Mouse (Mus musculus): ENCODE measurements around the gene Tunar. TPM values are rescaled to one million over a fixed set of nuclear protein-coding genes. Genes with fewer than 3 reads are reported as not detected.

Tunar gene
- not detected for polyA plus RNA-seq (2015; fragmentation: Illumina TruSeq; extraction: RNeasy Lipid Tissue Mini Kit (QIAGEN cat#74804); ENCODE audit: insufficient read depth, low read depth, low replicate concordance)

DNA sequence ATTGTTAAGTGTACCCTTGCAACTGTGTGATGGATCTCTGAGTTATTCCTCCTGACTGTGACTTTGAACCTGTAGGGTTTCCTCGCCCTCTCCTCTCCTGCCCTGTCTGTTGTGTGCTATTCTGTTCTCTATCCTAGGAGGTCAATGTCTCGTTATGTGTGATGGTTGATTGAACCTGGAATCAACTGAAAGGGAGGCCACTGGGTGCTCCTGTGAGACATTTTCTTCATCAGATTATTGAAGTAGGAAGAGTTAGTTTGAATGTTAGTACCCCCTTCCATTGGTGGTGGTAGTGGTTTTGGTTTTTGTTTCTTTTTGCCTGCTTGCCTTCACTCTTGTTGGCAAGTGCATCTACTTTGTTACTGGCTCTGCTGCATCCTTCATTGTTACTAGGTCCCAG is at the start of gene Tunar:
Gene Tunar, plus strand, starts transcription at position 301 of the 400 bp plus-strand sequence.

Other genes with a start within 250 kb of the Tunar start
- gene Tcl1b2, start 187.9 kb upstream of the Tunar start, polyA plus RNA-seq (2015; fragmentation: Illumina TruSeq; extraction: RNeasy Lipid Tissue Mini Kit (QIAGEN cat#74804); ENCODE audit: insufficient read depth, low read depth, low replicate concordance) = not detected
- gene Tcl1b1, start 174.2 kb upstream of the Tunar start, polyA plus RNA-seq (2015; fragmentation: Illumina TruSeq; extraction: RNeasy Lipid Tissue Mini Kit (QIAGEN cat#74804); ENCODE audit: insufficient read depth, low read depth, low replicate concordance) = not detected
- not detected for gene Tcl1b5, start 157.5 kb upstream of the Tunar start, polyA plus RNA-seq (2015; fragmentation: Illumina TruSeq; extraction: RNeasy Lipid Tissue Mini Kit (QIAGEN cat#74804); ENCODE audit: insufficient read depth, low read depth, low replicate concordance)
- gene Tcl1b3, start 142.8 kb upstream of the Tunar start, polyA plus RNA-seq (2015; fragmentation: Illumina TruSeq; extraction: RNeasy Lipid Tissue Mini Kit (QIAGEN cat#74804); ENCODE audit: insufficient read depth, low read depth, low replicate concordance) = not detected
- not detected for gene Tcl1b4, start 131.9 kb upstream of the Tunar start, polyA plus RNA-seq (2015; fragmentation: Illumina TruSeq; extraction: RNeasy Lipid Tissue Mini Kit (QIAGEN cat#74804); ENCODE audit: insufficient read depth, low read depth, low replicate concordance)
- gene Tcl1, start 111.1 kb upstream of the Tunar start, polyA plus RNA-seq (2015; fragmentation: Illumina TruSeq; extraction: RNeasy Lipid Tissue Mini Kit (QIAGEN cat#74804); ENCODE audit: insufficient read depth, low read depth, low replicate concordance) = not detected
- 0.35 TPM for gene D430019H16Rik, start 120.0 kb downstream of the Tunar start, polyA plus RNA-seq (2015; fragmentation: Illumina TruSeq; extraction: RNeasy Lipid Tissue Mini Kit (QIAGEN cat#74804); ENCODE audit: insufficient read depth, low read depth, low replicate concordance)
- gene Bdkrb2, start 229.4 kb downstream of the Tunar start, polyA plus RNA-seq (2015; fragmentation: Illumina TruSeq; extraction: RNeasy Lipid Tissue Mini Kit (QIAGEN cat#74804); ENCODE audit: insufficient read depth, low read depth, low replicate concordance) = 4.5 TPM

Measured in pancreas, adult 10 weeks (tissue).